In genomic region chr11:73283926-73284325, GRCm38 (mm10) we compare ENCODE assay signal across 1 mouse cellular context.
TF ChIP-seq lines count a peak whose summit lies in the region.

No protein-coding gene starts in this region.

TF ChIP-seq in CH12.LX, 34 proteins besides CTCF, POLR2A, EP300 and RAD21:
- TF ChIP-seq ZKSCAN1 (IDR thresholded peaks at IDR 0.05; ENCODE audit: borderline replicate concordance, low read depth, low read length) (no peak), HCFC1 (IDR thresholded peaks at IDR 0.05; ENCODE audit: low read depth, low read length) (no peak), E2F4 (IDR thresholded peaks at IDR 0.05; ENCODE audit: insufficient replicate concordance, low read depth, low read length) (no peak), BHLHE40 (IDR thresholded peaks at IDR 0.05; ENCODE audit: low read depth, low read length) (peak; percentile 32)
